Mouse (Mus musculus) cortical plate, adult 2 months (tissue): ENCODE results near the gene Samd4.

ENCODE experiments used
- CTCF ChIP-seq: fragments of 200-500 bp; IDR thresholded peaks from 2 replicates; pipeline ENCODE4 v1.5.1; 2011; ENCODE audit warnings: mild to moderate bottlenecking, control low read depth, low read length; ENCODE audit not compliant: insufficient read depth; ENCODE audit errors: extremely low read depth
- POLR2A ChIP-seq: fragments of 200-500 bp; IDR thresholded peaks from 2 replicates; pipeline ENCODE4 v1.6.1; 2011; ENCODE audit warnings: mild to moderate bottlenecking, low read length, control low read depth; ENCODE audit not compliant: insufficient read depth; ENCODE audit errors: extremely low read depth

DNA sequence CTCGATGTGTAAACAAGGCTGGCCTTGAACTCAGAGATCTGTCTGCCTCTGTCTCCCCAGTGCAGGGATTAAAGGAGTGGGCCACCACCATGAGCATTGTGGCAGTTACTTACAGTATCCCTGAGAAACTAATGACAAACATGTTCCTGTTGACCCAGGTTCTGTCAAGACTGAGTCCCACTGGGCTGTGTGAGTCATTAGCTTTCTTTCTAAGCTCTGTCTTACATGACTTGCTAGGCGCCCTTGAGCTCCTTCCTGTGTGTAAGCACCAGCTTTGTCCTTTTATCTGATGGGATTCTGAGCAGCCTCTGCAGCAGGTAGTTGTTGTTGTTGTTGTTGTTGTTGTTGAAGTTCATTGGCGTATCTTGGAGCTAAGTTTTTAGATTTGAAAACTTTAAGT, 61.8 kb downstream of the Samd4 start:
- TF ChIP-seq CTCF (no peak), POLR2A (no peak)
